ENCODE assay signal across 8 mouse cellular contexts in the genomic region with DNA sequence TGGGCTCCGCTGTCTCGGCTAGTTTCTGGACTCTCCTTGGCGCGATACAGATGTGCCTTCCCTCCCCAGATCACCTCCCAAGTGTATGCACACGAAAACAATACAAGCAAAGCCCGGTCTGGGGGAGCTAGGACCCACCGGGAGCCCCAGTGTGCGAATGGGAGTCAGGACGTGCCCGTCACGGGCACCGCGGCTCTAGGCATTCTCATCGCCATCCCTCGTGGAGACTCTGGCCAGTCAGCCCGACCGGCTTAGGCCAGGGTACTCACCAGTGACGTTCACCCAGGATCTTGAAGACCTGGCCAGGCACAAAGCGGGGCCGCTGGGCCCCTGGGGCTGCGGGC. TPM values are rescaled to one million over a fixed set of nuclear protein-coding genes. Genes with fewer than 3 reads are reported as not detected.
DNase-seq lines count a peak whose midpoint lies in the region; ATAC-seq lines count a peak whose summit lies in the region.

No protein-coding gene starts in this region.

- H3K4me2 ChIP-seq in lung, embryonic 15.5 days = peak overlapping the region; percentile 96
- H3K4me2 ChIP-seq in embryonic facial prominence, embryonic 14.5 days (ENCODE audit: low read depth, low read length) = peak overlapping the region; percentile 98
- H3K4me2 ChIP-seq in neural tube, embryonic 14.5 days (ENCODE audit: low read depth, low read length) = peak overlapping the region; percentile 68

- intact Hi-C loops in left cerebral cortex, postnatal 36 days (cut with DNase I) = loop anchor here (5.0 kb wide), 1 partner anchor 91 kb away; no protein-coding TSS in a partner anchor

- WGBS in lung, embryonic 15.5 days = under 1% methylated on average over 21 of the region's 21 CpGs
- under 1% methylated on average over 17 of the region's 21 CpGs for WGBS in embryonic facial prominence, embryonic 14.5 days
- WGBS in large intestine, adult 2 months = under 1% methylated on average over 21 of the region's 21 CpGs
- 0% methylated on average over 21 of the region's 21 CpGs for WGBS in neural tube, embryonic 14.5 days

- no peak for ATAC-seq in lung, embryonic 15.5 days (ENCODE audit: borderline replicate concordance, extremely low read depth, low FRiP score, low TSS enrichment)
- ATAC-seq in embryonic facial prominence, embryonic 14.5 days (ENCODE audit: low read depth) = peak; percentile 38
- peak; percentile 72 for ATAC-seq in neural tube, embryonic 14.5 days (ENCODE audit: low read depth)

- H3K36me3 ChIP-seq in lung, embryonic 15.5 days = no peaks in the 10 kb centered on the region
- no peaks in the 10 kb centered on the region for H3K36me3 ChIP-seq in embryonic facial prominence, embryonic 14.5 days (ENCODE audit: control insufficient read depth, insufficient read depth, low read length)
- H3K36me3 ChIP-seq in neural tube, embryonic 14.5 days (ENCODE audit: control insufficient read depth, insufficient read depth, low read length) = no peaks in the 10 kb centered on the region

- DNase-seq in lung, postnatal 36 days = no peak
- DNase-seq in embryonic facial prominence, embryonic 14.5 days (ENCODE audit: low spot score) = no peak
- DNase-seq in large intestine, adult 2 months (ENCODE audit: low read depth, low spot score) = peak; percentile 29
- DNase-seq in T-cell, adult 2 months (ENCODE audit: low spot score) = no peak
- no peak for DNase-seq in layer of hippocampus, adult 9-11 months
- no peak for DNase-seq in left cerebral cortex, postnatal 36 days (ENCODE audit: low spot score in 2 of 2)

- no peaks in the 10 kb centered on the region for H3K9me3 ChIP-seq in lung, embryonic 15.5 days
- no peaks in the 10 kb centered on the region for H3K9me3 ChIP-seq in embryonic facial prominence, embryonic 14.5 days (ENCODE audit: control insufficient read depth, low read length)
- no peaks in the 10 kb centered on the region for H3K9me3 ChIP-seq in neural tube, embryonic 14.5 days (ENCODE audit: control insufficient read depth, low read length)

- H3K4me1 ChIP-seq in lung, embryonic 15.5 days = peaks cover 23% of the 10 kb centered on the region
- H3K4me1 ChIP-seq in embryonic facial prominence, embryonic 14.5 days (ENCODE audit: control insufficient read depth, insufficient read depth, low read length) = peaks cover 20% of the 10 kb centered on the region
- H3K4me1 ChIP-seq in neural tube, embryonic 14.5 days (ENCODE audit: control insufficient read depth, insufficient read depth, low read length) = peaks cover 13% of the 10 kb centered on the region; the same call in 1 of the 2 replicates

- H3K4me3 ChIP-seq in lung, embryonic 15.5 days = peak overlapping the region; percentile 79
- H3K4me3 ChIP-seq in embryonic facial prominence, embryonic 14.5 days (ENCODE audit: low read depth, low read length) = peak overlapping the region; percentile 63
- H3K4me3 ChIP-seq in neural tube, embryonic 14.5 days (ENCODE audit: low read depth, low read length) = peak overlapping the region; percentile 49

- H3K9ac ChIP-seq in lung, embryonic 15.5 days = peak overlapping the region; percentile 65
- H3K9ac ChIP-seq in embryonic facial prominence, embryonic 14.5 days (ENCODE audit: low read depth, low read length) = peak overlapping the region; percentile 83
- H3K9ac ChIP-seq in neural tube, embryonic 14.5 days (replicated peaks; ENCODE audit: low read depth, low read length) = peak overlapping the region; percentile 79

- peak overlapping the region; percentile 54; the same call in 1 of the 2 replicates for H3K27ac ChIP-seq in lung, embryonic 15.5 days
- peak overlapping the region; percentile 83 for H3K27ac ChIP-seq in embryonic facial prominence, embryonic 14.5 days (replicated peaks; ENCODE audit: low read depth, low read length)
- peak overlapping the region; percentile 89 for H3K27ac ChIP-seq in neural tube, embryonic 14.5 days (ENCODE audit: low read depth, low read length)

- H3K27me3 ChIP-seq in lung, embryonic 15.5 days = peaks cover 15% of the 10 kb centered on the region; the same call in 1 of the 2 replicates
- H3K27me3 ChIP-seq in embryonic facial prominence, embryonic 14.5 days (replicated peaks; ENCODE audit: control insufficient read depth, insufficient read depth, low read length) = no peaks in the 10 kb centered on the region
- H3K27me3 ChIP-seq in neural tube, embryonic 14.5 days (ENCODE audit: control insufficient read depth, insufficient read depth, low read length) = 0 out of 2 replicates have a peak, but pooled peaks cover 4% of the 10 kb centered on the region

RNA-seq across cellular contexts. Expression of a gene that starts 0.2 kb away (rescaled TPM):
- polyA plus RNA-seq in lung, embryonic 15.5 days (2015; fragmentation: Nextera tagmentation; extraction: Ambion mirVana) = 10.8 and 13.6 TPM in 2 replicates
- 31.0 and 34.6 TPM in 2 replicates for polyA plus RNA-seq in embryonic facial prominence, embryonic 14.5 days (2014; fragmentation: Nextera tagmentation; extraction: Ambion mirVana)
- polyA plus RNA-seq in large intestine, adult 2 months (2012; rRNA removed) = 2.8 and 3.3 TPM in 2 replicates
- polyA plus RNA-seq in neural tube, embryonic 14.5 days (2014; fragmentation: Nextera tagmentation; extraction: Ambion mirVana) = 24.4 and 34.8 TPM in 2 replicates
- total RNA-seq in left cerebral cortex, postnatal 36 days (2021) = 100 to 1,000 TPM in 1 of 2 experiments, 10 to 100 TPM in 1; 96.9 to 124 TPM
